Mouse (Mus musculus) stomach, postnatal 0 days (tissue): ENCODE data around the gene Zfp11. TPM values are rescaled to one million over a fixed set of nuclear protein-coding genes. Genes with fewer than 3 reads are reported as not detected.
A peak's percentile ranks its signal among the peaks of the same experiment; 100 is the strongest.

Source experiments
- ATAC-seq: fragments of 200-750 bp; cut with Nextera tagmentation; 2 replicates; pipeline ENCODE4 v1.8.0; 2017; ENCODE audit not compliant: low FRiP score, low TSS enrichment
- DNase-seq: peaks from one replicate; pipeline ENCODE4 v3.0.0-alpha.2; 2016; ENCODE audit warnings: low spot score
- H3K27ac ChIP-seq: fragments of 300-500 bp; sonication (generic); replicated peaks from 2 replicates; pipeline ENCODE4 v1.5.1; 2014; ENCODE audit warnings: mild to moderate bottlenecking, control low read depth
- H3K27me3 ChIP-seq: fragments of 300-500 bp; sonication (generic); 2 replicates; pipeline ENCODE4 v1.6.1; 2014; ENCODE audit warnings: low read length; ENCODE audit not compliant: control insufficient read depth, insufficient read depth
- H3K36me3 ChIP-seq: fragments of 300-500 bp; sonication (generic); 2 replicates; pipeline ENCODE4 v1.6.1; 2014; ENCODE audit warnings: low read length, mixed read lengths; ENCODE audit not compliant: control insufficient read depth, insufficient read depth
- H3K4me1 ChIP-seq: fragments of 300-500 bp; sonication (generic); replicated peaks from 2 replicates; pipeline ENCODE4 v1.6.1; 2014; ENCODE audit warnings: antibody characterized with exemption; ENCODE audit not compliant: control insufficient read depth, insufficient read depth
- H3K4me2 ChIP-seq: fragments of 300-500 bp; sonication (generic); replicated peaks from 2 replicates; pipeline ENCODE4 v1.6.1; 2014; ENCODE audit warnings: low read depth, mild to moderate bottlenecking, control low read depth, moderate library complexity
- H3K4me3 ChIP-seq: fragments of 300-500 bp; sonication (generic); 2 replicates; pipeline ENCODE4 v1.5.1; 2014; ENCODE audit warnings: low read depth, low read length, control low read depth
- H3K9ac ChIP-seq: fragments of 300-500 bp; sonication (generic); 2 replicates; pipeline ENCODE4 v1.6.1; 2014; ENCODE audit warnings: mild to moderate bottlenecking, low read length, control low read depth, mixed read lengths
- H3K9me3 ChIP-seq: fragments of 300-500 bp; sonication (generic); 2 replicates; pipeline ENCODE4 v1.6.1; 2016; ENCODE audit warnings: low read length; ENCODE audit not compliant: control insufficient read depth
- CTCF ChIP-seq: IDR thresholded peaks from 2 replicates; pipeline ENCODE4 v1.5.1; 2016; ENCODE audit warnings: antibody characterized with exemption, low read depth, mild to moderate bottlenecking, moderate library complexity
- EP300 ChIP-seq: optimal IDR thresholded peaks from 2 replicates; pipeline ENCODE3; 2016; ENCODE audit warnings: antibody characterized with exemption
- WGBS: fragments of 180-500 bp; shearing (Covaris S2); extraction: QIAGEN DNeasy Blood & Tissue Kit; methylation state at CpG from one replicate; pipeline ENCODE4 v1.1.7; 2014; 5-methylcytosine and 5-hydroxymethylcytosine counted together
- polyA plus RNA-seq: library from polyadenylated mRNA; unstranded; fragments of >200 nt; fragmentation: Nextera tagmentation; extraction: Ambion mirVana; gene quantifications from 2 replicates; pipeline ENCODE4 v1.2.1, GENCODE M21; 2015

Zfp11 gene
- polyA plus RNA-seq = 0.98 and 1.2 TPM in 2 replicates

GRCm38 (mm10) chr5:129670036-129670458, at the start of gene Zfp11:
Gene Zfp11 (minus strand): TSS chr5:129670099.
- Histone ChIP-seq H3K27ac (peak within 1 kb of the TSS; percentile 49; the same call in 1 of the 2 replicates), H3K4me2 (peak within 1 kb of the TSS; percentile 78), H3K9me3 (no peaks in the 10 kb centered on the region), H3K27me3 (no peaks in the 10 kb centered on the region), H3K9ac (peak within 1 kb of the TSS; percentile 93), H3K36me3 (no peaks in the 10 kb centered on the region), H3K4me1 (0 out of 2 replicates have a peak, but pooled peaks cover 2% of the 10 kb centered on the region), H3K4me3 (peak within 1 kb of the TSS; percentile 82)
- ATAC-seq (peak; percentile 96), DNase-seq (peak; percentile 85)
- 1% methylated on average over 23 of the region's 23 CpGs for WGBS
- TF ChIP-seq CTCF = no peak
- no peak for TF ChIP-seq EP300

- 74% methylated on average over 9 of the region's 9 CpGs for WGBS
- Histone ChIP-seq H3K4me3 (no peak overlapping the region), H3K27me3 (no peaks in the 10 kb centered on the region), H3K4me2 (no peak overlapping the region), H3K9ac (no peak overlapping the region), H3K9me3 (no peaks in the 10 kb centered on the region), H3K36me3 (peaks cover 14% of the 10 kb centered on the region; the same call in 1 of the 2 replicates), H3K27ac (no peak overlapping the region), H3K4me1 (no peaks in the 10 kb centered on the region)
- DNase-seq (no peak), ATAC-seq (no peak)
- TF ChIP-seq EP300 (no peak), CTCF (peak; percentile 37)
These were observed 47.1 kb upstream of the Zfp11 start for GRCm38 (mm10) chr5:129717016-129717415.

GRCm38 (mm10) chr5:129715326-129715861, 45.5 kb upstream of the Zfp11 start, which contains the start of gene Mrps17:
Gene Mrps17 (plus strand): TSS chr5:129715497.
- TF ChIP-seq CTCF (no peak), EP300 (no peak)
- DNase-seq = peak; percentile 96
- peak within 1 kb of the TSS; percentile 76 for H3K27ac ChIP-seq
- H3K4me3 ChIP-seq = peak within 1 kb of the TSS; percentile 79
- no peaks in the 10 kb centered on the region for H3K4me1 ChIP-seq
- H3K4me2 ChIP-seq = peak within 1 kb of the TSS; percentile 77
- H3K9ac ChIP-seq = peak within 1 kb of the TSS; percentile 91
- peaks cover 14% of the 10 kb centered on the region; the same call in 1 of the 2 replicates for H3K36me3 ChIP-seq
- under 1% methylated on average over 33 of the region's 33 CpGs for WGBS
- ATAC-seq = peak; percentile 99
- no peaks in the 10 kb centered on the region for H3K9me3 ChIP-seq
- no peaks in the 10 kb centered on the region for H3K27me3 ChIP-seq

- Histone ChIP-seq H3K9me3 (no peaks in the 10 kb centered on the region), H3K9ac (no peak within 1 kb of the TSS), H3K27ac (no peak within 1 kb of the TSS), H3K4me2 (no peak within 1 kb of the TSS), H3K27me3 (no peaks in the 10 kb centered on the region), H3K36me3 (no peaks in the 10 kb centered on the region), H3K4me1 (no peaks in the 10 kb centered on the region), H3K4me3 (no peak within 1 kb of the TSS)
- 62% methylated on average over 2 of the region's 2 CpGs for WGBS
- no peak for TF ChIP-seq EP300
- no peak for TF ChIP-seq CTCF
- ATAC-seq (no peak), DNase-seq (no peak)
These were observed 38.5 kb upstream of the Zfp11 start, which contains the start of gene Sept14 for GRCm38 (mm10) chr5:129708412-129708811. Gene Sept14 (minus strand): TSS chr5:129708512.

DNA sequence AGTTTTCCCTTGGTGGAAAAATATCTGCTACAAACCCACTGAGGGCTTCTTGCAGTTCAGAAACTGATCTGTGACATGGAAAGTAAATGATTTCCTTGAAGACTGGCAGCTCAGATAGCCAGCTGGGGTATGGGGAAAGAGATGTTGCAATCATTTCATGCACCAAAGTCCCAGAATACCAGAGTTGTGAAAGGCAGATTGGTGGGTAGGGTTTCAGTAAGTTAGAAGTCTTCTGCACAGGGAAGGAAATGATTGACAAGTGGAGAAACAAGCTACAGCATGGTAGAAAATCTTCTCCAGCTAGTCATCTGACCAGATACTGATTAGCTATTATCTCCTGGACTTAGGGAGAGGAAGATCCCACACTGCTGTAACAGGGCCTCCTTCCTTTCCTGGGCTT, 33.5 kb upstream of the Zfp11 start:
- Histone ChIP-seq H3K4me1 (no peaks in the 10 kb centered on the region), H3K4me3 (no peak overlapping the region), H3K4me2 (no peak overlapping the region), H3K9ac (no peak overlapping the region), H3K9me3 (no peaks in the 10 kb centered on the region), H3K27me3 (no peaks in the 10 kb centered on the region), H3K27ac (no peak overlapping the region), H3K36me3 (no peaks in the 10 kb centered on the region)
- no peak for DNase-seq
- TF ChIP-seq EP300 = no peak
- no peak for TF ChIP-seq CTCF
- ATAC-seq = no peak

- Histone ChIP-seq H3K27me3 (no peaks in the 10 kb centered on the region), H3K4me1 (no peaks in the 10 kb centered on the region), H3K9me3 (no peaks in the 10 kb centered on the region), H3K9ac (no peak overlapping the region), H3K27ac (no peak overlapping the region), H3K4me2 (no peak overlapping the region), H3K4me3 (no peak overlapping the region), H3K36me3 (no peaks in the 10 kb centered on the region)
- ATAC-seq (no peak), DNase-seq (no peak)
- 65% methylated on average over 1 of the region's 1 CpGs for WGBS
- no peak for TF ChIP-seq EP300
- no peak for TF ChIP-seq CTCF
These were observed 31.8 kb upstream of the Zfp11 start for GRCm38 (mm10) chr5:129701706-129702105.
